Mouse (Mus musculus) testis, adult 2 months (tissue): ENCODE results near the gene Alk.

Experiments used
- CTCF ChIP-seq: fragments of 200-500 bp; IDR thresholded peaks from 2 replicates; pipeline ENCODE4 v1.5.1; 2012; ENCODE audit warnings: low read depth, mild to moderate bottlenecking, inconsistent platforms, low read length, moderate library complexity; ENCODE audit not compliant: control insufficient read depth, insufficient read depth, insufficient replicate concordance
- POLR2A ChIP-seq: fragments of 200-500 bp; IDR thresholded peaks from 2 replicates; pipeline ENCODE4 v1.6.1; 2012; ENCODE audit warnings: low read depth, mild to moderate bottlenecking, inconsistent platforms, low read length, moderate library complexity; ENCODE audit not compliant: control insufficient read depth

GRCm38 (mm10) chr17:71914941-71915340, 689.5 kb downstream of the Alk start:
- no peak for TF ChIP-seq CTCF
- TF ChIP-seq POLR2A: no peak
